Mouse (Mus musculus): ENCODE data around the gene Mbnl2. TPM values are rescaled to one million over a fixed set of nuclear protein-coding genes. Genes with fewer than 3 reads are reported as not detected.

The Mbnl2 gene
- polyA plus RNA-seq, 1 experiment from 2014 or later: 36.4 TPM

- Histone ChIP-seq H3K27me3 (ENCODE audit: control insufficient read depth, insufficient read depth, low read length) (no peaks in the 10 kb centered on the region), H3K9me3 (ENCODE audit: control insufficient read depth, low read length) (no peaks in the 10 kb centered on the region), H3K4me3 (ENCODE audit: low read depth, low read length) (no peak overlapping the region), H3K36me3 (ENCODE audit: control insufficient read depth, insufficient read depth, low read length) (no peaks in the 10 kb centered on the region), H3K9ac (ENCODE audit: low read length) (no peak overlapping the region), H3K27ac (ENCODE audit: low read depth, low read length) (no peak overlapping the region), H3K4me2 (no peak overlapping the region), H3K4me1 (ENCODE audit: control insufficient read depth, insufficient read depth, low read length) (no peaks in the 10 kb centered on the region)
- DNase-seq (ENCODE audit: low spot score, missing footprints) (peak; percentile 65), ATAC-seq (ENCODE audit: low FRiP score) (no peak)
- 82% methylated on average over 4 of the region's 4 CpGs for WGBS
Measured at GRCm38 (mm10) chr14:120270633-120271032, 4.8 kb upstream of the Mbnl2 start.

- peak; percentile 51 for DNase-seq (ENCODE audit: low spot score, missing footprints)
- H3K4me1 ChIP-seq (ENCODE audit: control insufficient read depth, insufficient read depth, low read length): no peaks in the 10 kb centered on the region
- H3K36me3 ChIP-seq (ENCODE audit: control insufficient read depth, insufficient read depth, low read length): no peaks in the 10 kb centered on the region
- no peak for ATAC-seq (ENCODE audit: low FRiP score)
- no peak overlapping the region for H3K4me3 ChIP-seq (ENCODE audit: low read depth, low read length)
- H3K9ac ChIP-seq (ENCODE audit: low read length): no peak overlapping the region
- H3K9me3 ChIP-seq (ENCODE audit: control insufficient read depth, low read length): no peaks in the 10 kb centered on the region
- no peaks in the 10 kb centered on the region for H3K27me3 ChIP-seq (ENCODE audit: control insufficient read depth, insufficient read depth, low read length)
- no peak overlapping the region for H3K27ac ChIP-seq (ENCODE audit: low read depth, low read length)
- 92% methylated on average over 8 of the region's 8 CpGs for WGBS
- H3K4me2 ChIP-seq: no peak overlapping the region
Measured at GRCm38 (mm10) chr14:120271096-120271495, 4.4 kb upstream of the Mbnl2 start.

GRCm38 (mm10) chr14:120273766-120274165 is 1.7 kb upstream of the Mbnl2 start:
- ATAC-seq (ENCODE audit: low FRiP score): no peak
- no peaks in the 10 kb centered on the region for H3K36me3 ChIP-seq (ENCODE audit: control insufficient read depth, insufficient read depth, low read length)
- no peak overlapping the region for H3K4me3 ChIP-seq (ENCODE audit: low read depth, low read length)
- H3K4me2 ChIP-seq: no peak overlapping the region
- peak; percentile 53 for DNase-seq (ENCODE audit: low spot score, missing footprints)
- no peaks in the 10 kb centered on the region for H3K27me3 ChIP-seq (ENCODE audit: control insufficient read depth, insufficient read depth, low read length)
- peaks cover 18% of the 10 kb centered on the region for H3K4me1 ChIP-seq (ENCODE audit: control insufficient read depth, insufficient read depth, low read length)
- WGBS: 52% methylated on average over 5 of the region's 5 CpGs
- H3K9ac ChIP-seq (ENCODE audit: low read length): no peak overlapping the region
- H3K9me3 ChIP-seq (ENCODE audit: control insufficient read depth, low read length): no peaks in the 10 kb centered on the region
- no peak overlapping the region for H3K27ac ChIP-seq (ENCODE audit: low read depth, low read length)

- Histone ChIP-seq H3K36me3 (ENCODE audit: control insufficient read depth, insufficient read depth, low read length) (no peaks in the 10 kb centered on the region), H3K27ac (ENCODE audit: low read depth, low read length) (no peak overlapping the region), H3K4me2 (peak overlapping the region; percentile 46), H3K9ac (ENCODE audit: low read length) (no peak overlapping the region), H3K9me3 (ENCODE audit: control insufficient read depth, low read length) (no peaks in the 10 kb centered on the region), H3K27me3 (ENCODE audit: control insufficient read depth, insufficient read depth, low read length) (no peaks in the 10 kb centered on the region), H3K4me3 (ENCODE audit: low read depth, low read length) (peak overlapping the region; percentile 49), H3K4me1 (ENCODE audit: control insufficient read depth, insufficient read depth, low read length) (peaks cover 19% of the 10 kb centered on the region)
- WGBS: 56% methylated on average over 5 of the region's 5 CpGs
- DNase-seq (ENCODE audit: low spot score, missing footprints) (no peak), ATAC-seq (ENCODE audit: low FRiP score) (no peak)
Measured at GRCm38 (mm10) chr14:120274746-120275145, 723 bp upstream of the Mbnl2 start.

- no peaks in the 10 kb centered on the region for H3K36me3 ChIP-seq (ENCODE audit: control insufficient read depth, insufficient read depth, low read length)
- H3K9me3 ChIP-seq (ENCODE audit: control insufficient read depth, low read length): no peaks in the 10 kb centered on the region
- H3K27ac ChIP-seq (ENCODE audit: low read depth, low read length): no peak overlapping the region; the same call in 1 of the 2 replicates
- ATAC-seq (ENCODE audit: low FRiP score) (no peak), DNase-seq (ENCODE audit: low spot score, missing footprints) (peak; percentile 90)
- H3K9ac ChIP-seq (ENCODE audit: low read length): peak overlapping the region; percentile 62
- H3K4me2 ChIP-seq: peak overlapping the region; percentile 46
- H3K27me3 ChIP-seq (ENCODE audit: control insufficient read depth, insufficient read depth, low read length): no peaks in the 10 kb centered on the region
- WGBS: 23% methylated on average over 10 of the region's 10 CpGs
- peak overlapping the region; percentile 49 for H3K4me3 ChIP-seq (ENCODE audit: low read depth, low read length)
- peaks cover 19% of the 10 kb centered on the region for H3K4me1 ChIP-seq (ENCODE audit: control insufficient read depth, insufficient read depth, low read length)
Measured at GRCm38 (mm10) chr14:120276343-120277080, 1.0 kb downstream of the Mbnl2 start.

GRCm38 (mm10) chr14:120277081-120277656 is 1.7 kb downstream of the Mbnl2 start:
- WGBS: 27% methylated on average over 10 of the region's 10 CpGs
- DNase-seq (ENCODE audit: low spot score, missing footprints): peak; percentile 91
- H3K27ac ChIP-seq (ENCODE audit: low read depth, low read length): no peak overlapping the region
- peaks cover 19% of the 10 kb centered on the region for H3K4me1 ChIP-seq (ENCODE audit: control insufficient read depth, insufficient read depth, low read length)
- H3K9me3 ChIP-seq (ENCODE audit: control insufficient read depth, low read length): no peaks in the 10 kb centered on the region
- peak overlapping the region; percentile 62 for H3K9ac ChIP-seq (ENCODE audit: low read length)
- H3K4me3 ChIP-seq (ENCODE audit: low read depth, low read length): peak overlapping the region; percentile 49
- H3K4me2 ChIP-seq: peak overlapping the region; percentile 46
- peak; percentile 10; the same call in 1 of the 2 replicates for ATAC-seq (ENCODE audit: low FRiP score)
- H3K27me3 ChIP-seq (ENCODE audit: control insufficient read depth, insufficient read depth, low read length): no peaks in the 10 kb centered on the region
- no peaks in the 10 kb centered on the region for H3K36me3 ChIP-seq (ENCODE audit: control insufficient read depth, insufficient read depth, low read length)

GRCm38 (mm10) chr14:120278290-120279244 is 3.1 kb downstream of the Mbnl2 start:
- H3K4me1 ChIP-seq (ENCODE audit: control insufficient read depth, insufficient read depth, low read length): peaks cover 19% of the 10 kb centered on the region
- no peaks in the 10 kb centered on the region for H3K36me3 ChIP-seq (ENCODE audit: control insufficient read depth, insufficient read depth, low read length)
- ATAC-seq (ENCODE audit: low FRiP score): no peak
- peak; percentile 87 for DNase-seq (ENCODE audit: low spot score, missing footprints)
- H3K9me3 ChIP-seq (ENCODE audit: control insufficient read depth, low read length): no peaks in the 10 kb centered on the region
- no peak overlapping the region for H3K9ac ChIP-seq (ENCODE audit: low read length)
- no peaks in the 10 kb centered on the region for H3K27me3 ChIP-seq (ENCODE audit: control insufficient read depth, insufficient read depth, low read length)
- H3K4me2 ChIP-seq: 0 out of 2 replicates have a peak overlapping the region, but pooled peaks have one; percentile 7
- 55% methylated on average over 21 of the region's 21 CpGs for WGBS
- H3K4me3 ChIP-seq (ENCODE audit: low read depth, low read length): no peak overlapping the region
- H3K27ac ChIP-seq (ENCODE audit: low read depth, low read length): no peak overlapping the region

- no peak for DNase-seq (ENCODE audit: low spot score, missing footprints)
Measured at GRCm38 (mm10) chr14:120280136-120280535, 4.7 kb downstream of the Mbnl2 start.

More at GRCm38 (mm10) chr14:120280136-120280535, 4.7 kb downstream of the Mbnl2 start:
- ATAC-seq (ENCODE audit: low FRiP score): no peak
- no peak overlapping the region for H3K4me3 ChIP-seq (ENCODE audit: low read depth, low read length)
- no peak overlapping the region for H3K4me2 ChIP-seq
- no peaks in the 10 kb centered on the region for H3K36me3 ChIP-seq (ENCODE audit: control insufficient read depth, insufficient read depth, low read length)
- no peaks in the 10 kb centered on the region for H3K9me3 ChIP-seq (ENCODE audit: control insufficient read depth, low read length)
- no peaks in the 10 kb centered on the region for H3K27me3 ChIP-seq (ENCODE audit: control insufficient read depth, insufficient read depth, low read length)
- peaks cover 19% of the 10 kb centered on the region for H3K4me1 ChIP-seq (ENCODE audit: control insufficient read depth, insufficient read depth, low read length)
- no peak overlapping the region for H3K27ac ChIP-seq (ENCODE audit: low read depth, low read length)
- no peak overlapping the region for H3K9ac ChIP-seq (ENCODE audit: low read length)
